Mouse (Mus musculus): ENCODE data around the gene Ilk.
A peak's percentile ranks its signal among the peaks of the same experiment; 100 is the strongest.

- TF ChIP-seq POLR2A (IDR thresholded peaks at IDR 0.05; ENCODE audit: insufficient read depth, low read depth, low read length) (peak; percentile 88), EP300 (IDR thresholded peaks at IDR 0.05; ENCODE audit: insufficient read depth, low read depth, low read length) (peak; percentile 72), CTCF (IDR thresholded peaks at IDR 0.05) (no peak)
Measured at GRCm38 (mm10) chr7:105738948-105739347, 2.6 kb downstream of the Ilk start.
